Mouse (Mus musculus) heart, adult 11 months (tissue): ENCODE measurements around the gene Aqp7.
A peak's percentile ranks its signal among the peaks of the same experiment; 100 is the strongest.
"Not testable (repeated sequence)": the region's sequence is repeated elsewhere in the genome, so short reads cannot be mapped to it uniquely, and the experiment has no call there.

Experiments
- DNase-seq: peaks from one replicate; pipeline ENCODE4 v3.0.0; 2022

Gene Aqp7

GRCm38 (mm10) chr4:41047524-41048271, at the start of gene Aqp7:
TSS of gene Aqp7 (minus strand) at chr4:41048139.
- peak; percentile 98 for DNase-seq

- DNase-seq, result no peak
Measured at GRCm38 (mm10) chr4:41097381-41097780, 49.4 kb upstream of the Aqp7 start.

- DNase-seq, result no peak
Measured at GRCm38 (mm10) chr4:41096794-41097193, 48.9 kb upstream of the Aqp7 start.

GRCm38 (mm10) chr4:41096169-41096568, 48.2 kb upstream of the Aqp7 start:
- DNase-seq, result no peak

GRCm38 (mm10) chr4:41094361-41094760, 46.4 kb upstream of the Aqp7 start:
- DNase-seq, result no peak

- DNase-seq, result no peak
Measured at GRCm38 (mm10) chr4:41092958-41093357, 45.0 kb upstream of the Aqp7 start.

- DNase-seq, result no peak
Measured at GRCm38 (mm10) chr4:41091391-41091790, 43.5 kb upstream of the Aqp7 start.

GRCm38 (mm10) chr4:41089705-41090104, 41.8 kb upstream of the Aqp7 start:
- no peak for DNase-seq

GRCm38 (mm10) chr4:41089189-41089588, 41.2 kb upstream of the Aqp7 start:
- DNase-seq, result no peak

GRCm38 (mm10) chr4:41087459-41088298, 39.7 kb upstream of the Aqp7 start:
- DNase-seq, result no peak

- DNase-seq, result no peak
Measured at GRCm38 (mm10) chr4:41086947-41087346, 39.0 kb upstream of the Aqp7 start.

- no peak for DNase-seq
Measured at GRCm38 (mm10) chr4:41084819-41085218, 36.9 kb upstream of the Aqp7 start.

- not testable (repeated sequence) for DNase-seq
Measured at GRCm38 (mm10) chr4:41082803-41083202, 34.9 kb upstream of the Aqp7 start.

GRCm38 (mm10) chr4:41081733-41082132, 33.8 kb upstream of the Aqp7 start:
- DNase-seq, result no peak

GRCm38 (mm10) chr4:41078726-41079125, 30.8 kb upstream of the Aqp7 start:
- no peak for DNase-seq

GRCm38 (mm10) chr4:41074461-41074860, 26.5 kb upstream of the Aqp7 start:
- no peak for DNase-seq

GRCm38 (mm10) chr4:41073008-41073817, 25.3 kb upstream of the Aqp7 start:
- peak; percentile 93 for DNase-seq

GRCm38 (mm10) chr4:41071500-41072429, 23.8 kb upstream of the Aqp7 start:
- no peak for DNase-seq

GRCm38 (mm10) chr4:41065196-41065595, 17.3 kb upstream of the Aqp7 start:
- DNase-seq, result no peak

- no peak for DNase-seq
Measured at GRCm38 (mm10) chr4:41063894-41064673, 16.1 kb upstream of the Aqp7 start.

GRCm38 (mm10) chr4:41063351-41063750, 15.4 kb upstream of the Aqp7 start:
- no peak for DNase-seq
